Mouse (Mus musculus) forebrain, embryonic 12.5 days (tissue): Measurements from ENCODE around the gene Fmo5. TPM values are rescaled to one million over a fixed set of nuclear protein-coding genes. Genes with fewer than 3 reads are reported as not detected.
A peak's percentile ranks its signal among the peaks of the same experiment; 100 is the strongest.

Source experiments
- ATAC-seq: fragments of 200-750 bp; cut with Nextera tagmentation; 2 replicates; pipeline ENCODE4 v1.8.0; 2017; ENCODE audit warnings: moderate TSS enrichment; ENCODE audit not compliant: low FRiP score
- H3K27ac ChIP-seq: fragments of 300-500 bp; sonication (generic); 2 replicates; pipeline ENCODE4 v1.5.1; 2016; ENCODE audit warnings: mild to moderate bottlenecking
- H3K27me3 ChIP-seq: fragments of 300-500 bp; sonication (generic); 2 replicates; pipeline ENCODE4 v1.6.1; 2016; ENCODE audit warnings: mild to moderate bottlenecking
- H3K36me3 ChIP-seq: fragments of 300-500 bp; sonication (generic); replicated peaks from 2 replicates; pipeline ENCODE4 v1.6.1; 2016; ENCODE audit warnings: mild to moderate bottlenecking
- H3K4me1 ChIP-seq: fragments of 300-500 bp; sonication (generic); 2 replicates; pipeline ENCODE4 v1.6.1; 2016
- H3K4me2 ChIP-seq: fragments of 300-500 bp; sonication (generic); 2 replicates; pipeline ENCODE4 v1.6.1; 2016; ENCODE audit warnings: mild to moderate bottlenecking, moderate library complexity
- H3K4me3 ChIP-seq: fragments of 300-500 bp; sonication (generic); replicated peaks from 2 replicates; pipeline ENCODE4 v1.5.1; 2016; ENCODE audit warnings: mild to moderate bottlenecking
- H3K9ac ChIP-seq: fragments of 300-500 bp; sonication (generic); 2 replicates; pipeline ENCODE4 v1.6.1; 2016; ENCODE audit warnings: mild to moderate bottlenecking
- H3K9me3 ChIP-seq: fragments of 300-500 bp; sonication (generic); 2 replicates; pipeline ENCODE4 v1.6.1; 2016
- WGBS: fragments of 180-500 bp; shearing (Covaris S2); methylation state at CpG from one replicate; pipeline ENCODE4 v1.1.7; 2016; 5-methylcytosine and 5-hydroxymethylcytosine counted together
- polyA plus RNA-seq: library from polyadenylated mRNA; unstranded; fragments of >200 nt; fragmentation: Nextera tagmentation; extraction: Ambion mirVana; gene quantifications from 2 replicates; pipeline ENCODE4 v1.2.1, GENCODE M21; 2016

The Fmo5 gene
- polyA plus RNA-seq, 1 experiment from 2014 or later: 0.42 TPM

DNA sequence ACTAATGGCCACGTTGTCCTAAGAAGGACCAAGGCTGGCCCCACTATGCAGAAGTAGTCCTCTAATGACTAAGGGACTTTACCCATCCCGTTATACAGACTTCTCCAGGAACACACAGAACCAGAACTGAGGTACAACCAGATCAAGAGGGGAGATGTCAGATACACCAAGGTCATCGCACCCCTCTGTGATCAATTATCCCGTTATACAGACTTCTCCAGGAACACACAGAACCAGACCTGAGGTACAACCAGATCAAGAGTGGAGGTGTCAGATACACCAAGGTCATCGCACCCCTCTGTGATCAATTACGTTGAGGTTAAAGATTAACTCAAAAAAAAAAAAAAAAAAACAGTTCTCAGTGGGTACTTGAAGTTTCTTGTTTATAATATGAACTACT, 17.6 kb upstream of the Fmo5 start:
- peaks cover 7% of the 10 kb centered on the region for H3K4me1 ChIP-seq
- H3K4me2 ChIP-seq: no peak overlapping the region
- H3K4me3 ChIP-seq: no peak overlapping the region
- WGBS: 91% methylated on average over 6 of the region's 6 CpGs
- no peaks in the 10 kb centered on the region for H3K9me3 ChIP-seq
- no peak overlapping the region for H3K27ac ChIP-seq
- no peaks in the 10 kb centered on the region for H3K36me3 ChIP-seq
- H3K27me3 ChIP-seq: 0 out of 2 replicates have a peak, but pooled peaks cover 4% of the 10 kb centered on the region
- no peak overlapping the region for H3K9ac ChIP-seq
- no peak for ATAC-seq

GRCm38 (mm10) chr3:97615154-97615553, 13.4 kb upstream of the Fmo5 start:
- Histone ChIP-seq H3K4me1 (no peaks in the 10 kb centered on the region), H3K27ac (no peak overlapping the region), H3K27me3 (0 out of 2 replicates have a peak, but pooled peaks cover 4% of the 10 kb centered on the region), H3K4me2 (no peak overlapping the region), H3K9ac (no peak overlapping the region), H3K36me3 (no peaks in the 10 kb centered on the region), H3K4me3 (no peak overlapping the region), H3K9me3 (no peaks in the 10 kb centered on the region)
- no peak for ATAC-seq
- 32% methylated on average over 1 of the region's 1 CpGs for WGBS

GRCm38 (mm10) chr3:97615933-97616332, 12.7 kb upstream of the Fmo5 start:
- no peak for ATAC-seq
- Histone ChIP-seq H3K9me3 (no peaks in the 10 kb centered on the region), H3K4me2 (no peak overlapping the region), H3K27ac (no peak overlapping the region), H3K4me1 (no peaks in the 10 kb centered on the region), H3K4me3 (no peak overlapping the region), H3K36me3 (no peaks in the 10 kb centered on the region), H3K27me3 (0 out of 2 replicates have a peak, but pooled peaks cover 4% of the 10 kb centered on the region), H3K9ac (no peak overlapping the region)
- WGBS: 81% methylated on average over 4 of the region's 4 CpGs

DNA sequence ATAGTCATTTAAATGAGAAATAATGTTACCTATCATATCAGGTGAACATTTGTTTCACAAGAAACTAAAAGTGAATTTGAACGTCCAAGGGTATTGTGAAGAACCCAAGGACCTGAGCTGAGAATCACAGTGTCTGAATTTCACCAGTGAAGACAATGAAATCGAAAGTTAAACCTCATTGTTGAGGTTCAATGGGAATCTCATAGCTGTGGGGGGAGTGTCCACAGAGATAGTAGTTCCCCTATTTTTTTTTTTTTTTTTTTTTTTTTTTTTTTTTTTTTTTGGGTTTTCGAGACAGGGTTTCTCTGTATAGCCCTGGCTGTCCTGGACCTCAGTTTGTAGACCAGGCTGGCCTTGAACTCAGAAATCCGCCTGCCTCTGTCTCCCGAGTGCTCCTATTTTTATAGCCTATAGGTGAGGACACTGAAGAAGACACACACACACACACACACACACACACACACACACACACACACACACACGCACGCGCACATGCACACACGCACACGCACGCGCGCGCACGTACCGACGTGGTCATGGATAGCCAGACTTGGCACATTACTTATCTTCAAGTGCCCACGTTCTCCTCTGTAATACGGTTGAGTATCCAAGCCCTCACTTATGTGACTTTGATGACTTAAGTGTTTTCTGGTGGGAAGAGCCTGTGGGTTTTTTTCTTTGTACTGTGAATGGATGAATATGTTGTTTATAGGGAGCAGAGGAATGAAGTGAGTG, 11.3 kb upstream of the Fmo5 start:
- Histone ChIP-seq H3K9me3 (no peaks in the 10 kb centered on the region), H3K27me3 (0 out of 2 replicates have a peak, but pooled peaks cover 2% of the 10 kb centered on the region), H3K4me1 (no peaks in the 10 kb centered on the region), H3K27ac (no peak overlapping the region), H3K4me3 (no peak overlapping the region), H3K9ac (no peak overlapping the region), H3K4me2 (no peak overlapping the region), H3K36me3 (no peaks in the 10 kb centered on the region)
- 95% methylated on average over 19 of the region's 19 CpGs for WGBS
- ATAC-seq: no peak

DNA sequence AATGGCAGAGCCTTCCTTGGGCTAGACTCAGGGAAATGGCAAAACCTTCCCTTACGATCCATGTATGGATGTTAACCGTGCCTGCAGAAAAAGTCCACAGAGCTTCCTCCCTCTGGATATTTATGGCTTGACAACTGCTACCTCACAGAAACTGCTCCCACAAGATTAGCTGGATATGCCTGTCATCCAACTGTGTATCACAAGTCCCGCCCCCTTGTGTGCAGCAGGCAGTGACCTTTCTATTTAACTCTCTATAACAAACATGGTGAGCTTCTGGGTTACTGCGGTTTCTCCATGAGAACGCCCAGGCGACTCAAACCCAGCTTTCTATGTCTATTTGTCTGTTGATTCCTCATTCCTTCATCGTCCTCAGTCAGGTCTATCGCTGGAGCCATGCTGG, 10.7 kb upstream of the Fmo5 start:
- no peak for ATAC-seq
- H3K4me1 ChIP-seq: no peaks in the 10 kb centered on the region
- H3K27ac ChIP-seq: no peak overlapping the region
- no peak overlapping the region for H3K4me3 ChIP-seq
- H3K4me2 ChIP-seq: no peak overlapping the region
- H3K36me3 ChIP-seq: no peaks in the 10 kb centered on the region
- no peaks in the 10 kb centered on the region for H3K9me3 ChIP-seq
- H3K27me3 ChIP-seq: no peaks in the 10 kb centered on the region
- H3K9ac ChIP-seq: no peak overlapping the region
- 90% methylated on average over 8 of the region's 8 CpGs for WGBS

- no peaks in the 10 kb centered on the region for H3K4me1 ChIP-seq
- H3K9me3 ChIP-seq: no peaks in the 10 kb centered on the region
- no peaks in the 10 kb centered on the region for H3K27me3 ChIP-seq
- no peaks in the 10 kb centered on the region for H3K36me3 ChIP-seq
- no peak overlapping the region for H3K27ac ChIP-seq
- 91% methylated on average over 4 of the region's 4 CpGs for WGBS
- H3K9ac ChIP-seq: no peak overlapping the region
- no peak overlapping the region for H3K4me2 ChIP-seq
- ATAC-seq: no peak
- H3K4me3 ChIP-seq: no peak overlapping the region
Observed at GRCm38 (mm10) chr3:97620657-97621056, 7.9 kb upstream of the Fmo5 start.

DNA sequence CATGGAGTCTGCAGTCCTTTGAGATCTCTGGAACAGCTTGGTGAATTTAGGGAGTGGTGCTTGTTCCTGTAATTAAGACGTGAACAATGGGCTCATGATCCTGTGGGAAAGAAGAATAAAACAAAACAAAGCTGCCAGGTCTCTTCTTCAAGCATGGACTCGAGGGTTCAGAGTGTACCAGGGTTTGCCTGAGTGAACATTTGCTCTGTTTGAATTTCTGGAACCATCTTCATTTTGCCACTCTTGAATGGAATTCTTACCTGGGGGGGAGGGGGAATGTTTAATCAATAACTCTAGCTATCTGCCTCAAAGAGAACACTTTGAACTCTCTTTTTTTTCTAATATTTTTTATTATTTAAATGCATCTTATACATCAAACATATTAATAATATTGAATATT, 4.0 kb upstream of the Fmo5 start:
- 27% methylated on average over 2 of the region's 2 CpGs for WGBS
- Histone ChIP-seq H3K27ac (no peak overlapping the region), H3K4me3 (no peak overlapping the region), H3K27me3 (no peaks in the 10 kb centered on the region), H3K4me2 (no peak overlapping the region), H3K9ac (no peak overlapping the region), H3K36me3 (no peaks in the 10 kb centered on the region), H3K9me3 (no peaks in the 10 kb centered on the region), H3K4me1 (peaks cover 8% of the 10 kb centered on the region; the same call in 1 of the 2 replicates)
- ATAC-seq: no peak

GRCm38 (mm10) chr3:97627893-97628292, 711 bp upstream of the Fmo5 start:
- ATAC-seq: no peak
- Histone ChIP-seq H3K4me3 (no peak overlapping the region), H3K9me3 (no peaks in the 10 kb centered on the region), H3K4me2 (peak overlapping the region; percentile 50; the same call in 1 of the 2 replicates), H3K36me3 (no peaks in the 10 kb centered on the region), H3K27ac (no peak overlapping the region), H3K27me3 (0 out of 2 replicates have a peak, but pooled peaks cover 3% of the 10 kb centered on the region), H3K4me1 (peaks cover 8% of the 10 kb centered on the region; the same call in 1 of the 2 replicates), H3K9ac (no peak overlapping the region)
- 90% methylated on average over 7 of the region's 7 CpGs for WGBS

DNA sequence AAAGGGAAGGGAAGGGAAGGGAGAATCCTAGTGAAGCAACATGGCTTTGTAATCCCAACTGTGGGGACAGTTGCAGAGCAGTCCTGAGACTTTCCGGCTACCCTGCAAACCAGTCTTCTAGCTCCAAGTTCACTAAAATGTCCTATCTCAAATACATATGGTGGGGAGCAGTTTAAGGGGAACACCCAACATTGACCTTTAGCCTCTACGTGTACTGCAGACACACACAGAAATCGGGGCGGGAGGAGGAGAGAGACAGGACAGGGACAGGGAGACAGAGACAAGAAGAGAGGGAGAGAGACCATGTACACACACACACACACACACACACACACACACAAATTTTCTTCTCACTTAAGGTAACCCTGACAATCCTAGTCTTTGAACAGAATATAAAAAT, 1.3 kb downstream of the Fmo5 start:
- Histone ChIP-seq H3K27me3 (0 out of 2 replicates have a peak, but pooled peaks cover 3% of the 10 kb centered on the region), H3K9ac (no peak overlapping the region), H3K9me3 (no peaks in the 10 kb centered on the region), H3K36me3 (no peaks in the 10 kb centered on the region), H3K27ac (no peak overlapping the region), H3K4me2 (no peak overlapping the region), H3K4me3 (no peak overlapping the region), H3K4me1 (peaks cover 8% of the 10 kb centered on the region; the same call in 1 of the 2 replicates)
- WGBS: 81% methylated on average over 4 of the region's 4 CpGs
- ATAC-seq: no peak

DNA sequence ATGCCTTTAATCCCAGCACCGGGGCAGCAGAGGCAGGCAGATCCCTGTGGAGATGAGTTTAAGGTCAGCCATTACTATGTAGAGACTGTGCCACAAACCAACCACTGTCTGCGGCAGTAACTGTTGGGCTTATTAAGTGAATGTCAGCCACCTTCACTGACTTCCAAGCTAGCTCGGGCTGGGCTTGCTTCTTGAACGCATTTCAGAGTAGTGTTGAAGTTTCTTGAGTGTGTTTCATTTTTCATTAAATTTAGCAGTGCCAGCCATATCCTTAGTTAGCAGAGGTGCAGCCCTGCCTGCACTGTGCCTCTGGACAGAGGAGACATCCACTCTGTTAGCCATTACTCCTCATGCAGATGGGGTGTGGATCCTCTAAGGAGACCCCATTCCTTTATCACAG, 2.1 kb downstream of the Fmo5 start:
- no peak for ATAC-seq
- no peaks in the 10 kb centered on the region for H3K36me3 ChIP-seq
- WGBS: 87% methylated on average over 4 of the region's 4 CpGs
- H3K9ac ChIP-seq: no peak overlapping the region
- no peak overlapping the region for H3K4me3 ChIP-seq
- H3K27me3 ChIP-seq: 0 out of 2 replicates have a peak, but pooled peaks cover 3% of the 10 kb centered on the region
- H3K4me1 ChIP-seq: peaks cover 8% of the 10 kb centered on the region; the same call in 1 of the 2 replicates
- no peaks in the 10 kb centered on the region for H3K9me3 ChIP-seq
- H3K27ac ChIP-seq: no peak overlapping the region
- no peak overlapping the region for H3K4me2 ChIP-seq

GRCm38 (mm10) chr3:97631258-97631860, 2.8 kb downstream of the Fmo5 start:
- Histone ChIP-seq H3K4me3 (no peak overlapping the region), H3K9me3 (no peaks in the 10 kb centered on the region), H3K4me2 (no peak overlapping the region), H3K4me1 (peaks cover 8% of the 10 kb centered on the region; the same call in 1 of the 2 replicates), H3K27me3 (0 out of 2 replicates have a peak, but pooled peaks cover 3% of the 10 kb centered on the region), H3K36me3 (no peaks in the 10 kb centered on the region), H3K27ac (no peak overlapping the region), H3K9ac (no peak overlapping the region)
- no peak for ATAC-seq
- WGBS: 92% methylated on average over 8 of the region's 8 CpGs

- Histone ChIP-seq H3K4me1 (peaks cover 4% of the 10 kb centered on the region; the same call in 1 of the 2 replicates), H3K9me3 (no peaks in the 10 kb centered on the region), H3K9ac (no peak overlapping the region), H3K27me3 (0 out of 2 replicates have a peak, but pooled peaks cover 3% of the 10 kb centered on the region), H3K36me3 (no peaks in the 10 kb centered on the region), H3K4me2 (no peak overlapping the region), H3K27ac (no peak overlapping the region), H3K4me3 (no peak overlapping the region)
- no peak for ATAC-seq
- 85% methylated on average over 4 of the region's 4 CpGs for WGBS
Observed at GRCm38 (mm10) chr3:97633456-97633855, 4.9 kb downstream of the Fmo5 start.
